ENCODE assay signal across 15 mouse cellular contexts in genomic region chr11:77371088-77371487, GRCm38 (mm10).
A peak's percentile ranks its signal among the peaks of the same experiment; 100 is the strongest.
DNase-seq lines count a peak whose midpoint lies in the region; ATAC-seq lines count a peak whose summit lies in the region.
"Had no signal": no experiment of that assay in that cellular context is flagged by ENCODE, and none has a peak within 500 bp of the region (broad histone marks: within the 10 kb centered on the region; RNA-seq: fewer than 3 reads in every experiment).

No protein-coding gene starts in this region.

- H3K9ac ChIP-seq in limb, embryonic 15.5 days = no peak overlapping the region
- H3K9ac ChIP-seq in liver, embryonic 15.5 days = no peak overlapping the region
- H3K9ac ChIP-seq: neural tube, embryonic 13.5 days had no signal

- no peaks in the 10 kb centered on the region for H3K36me3 ChIP-seq in limb, embryonic 15.5 days
- no peaks in the 10 kb centered on the region for H3K36me3 ChIP-seq in limb, embryonic 10.5 days
- no peaks in the 10 kb centered on the region for H3K36me3 ChIP-seq in liver, embryonic 15.5 days (replicated peaks)
- H3K36me3 ChIP-seq: neural tube, embryonic 13.5 days had no signal

- no peaks in the 10 kb centered on the region for H3K9me3 ChIP-seq in limb, embryonic 15.5 days
- H3K9me3 ChIP-seq in limb, embryonic 10.5 days (replicated peaks) = no peaks in the 10 kb centered on the region
- no peaks in the 10 kb centered on the region for H3K9me3 ChIP-seq in liver, embryonic 15.5 days (replicated peaks)
- H3K9me3 ChIP-seq: neural tube, embryonic 13.5 days had no signal

- H3K4me3 ChIP-seq in limb, embryonic 15.5 days = no peak overlapping the region
- no peak overlapping the region for H3K4me3 ChIP-seq in limb, embryonic 10.5 days
- H3K4me3 ChIP-seq in liver, embryonic 15.5 days (replicated peaks) = no peak overlapping the region
- H3K4me3 ChIP-seq: left cerebral cortex, adult 2 months; neural tube, embryonic 13.5 days had no signal

- no peak for DNase-seq in limb, embryonic 10.5 days (ENCODE audit: low spot score)
- DNase-seq in A20 (ENCODE audit: low read depth, low spot score) = peak; percentile 14
- DNase-seq in MEL-GATA-1-ER (ENCODE audit: extremely low read depth, low read depth) = peak; percentile 67
- DNase-seq in frontal cortex, postnatal 10 days (ENCODE audit: low spot score in 2 of 2) = no peak
- no peak for DNase-seq in cerebellum, postnatal 25 days
- DNase-seq in embryo, embryonic 9.5 days (ENCODE audit: extremely low spot score) = no peak
- DNase-seq: adrenal gland, adult 8-10 months; cerebellum, postnatal 10 days; gastrocnemius, postnatal 10 days; kidney, postnatal 25 days had no signal

- WGBS in limb, embryonic 15.5 days = 79% methylated on average over 3 of the region's 3 CpGs
- 82% methylated on average over 3 of the region's 3 CpGs for WGBS in limb, embryonic 10.5 days
- 19% methylated on average over 3 of the region's 3 CpGs for WGBS in liver, embryonic 15.5 days (ENCODE audit: insufficient replicate concordance)

- no peak overlapping the region for H3K4me2 ChIP-seq in limb, embryonic 15.5 days
- no peak overlapping the region for H3K4me2 ChIP-seq in liver, embryonic 15.5 days
- H3K4me2 ChIP-seq: neural tube, embryonic 13.5 days had no signal

- peaks cover 13% of the 10 kb centered on the region; the same call in 1 of the 2 replicates for H3K4me1 ChIP-seq in limb, embryonic 15.5 days
- H3K4me1 ChIP-seq in limb, embryonic 10.5 days = peaks cover 17% of the 10 kb centered on the region
- peaks cover 19% of the 10 kb centered on the region for H3K4me1 ChIP-seq in liver, embryonic 15.5 days (replicated peaks)
- H3K4me1 ChIP-seq: neural tube, embryonic 13.5 days had no signal

- ATAC-seq in limb, embryonic 15.5 days (ENCODE audit: insufficient number of reproducible peaks, low FRiP score, low TSS enrichment, low read depth) = no peak
- no peak for ATAC-seq in liver, embryonic 15.5 days (ENCODE audit: insufficient read depth)
- ATAC-seq: hindbrain, postnatal 0 days had no signal

- H3K27ac ChIP-seq in limb, embryonic 15.5 days = 0 out of 2 replicates have a peak overlapping the region, but pooled peaks have one; percentile 8
- no peak overlapping the region for H3K27ac ChIP-seq in limb, embryonic 10.5 days
- peak overlapping the region; percentile 26; the same call in 1 of the 2 replicates for H3K27ac ChIP-seq in liver, embryonic 15.5 days (replicated peaks)
- H3K27ac ChIP-seq: hindbrain, postnatal 0 days; neural tube, embryonic 13.5 days had no signal

- no peaks in the 10 kb centered on the region for H3K27me3 ChIP-seq in limb, embryonic 15.5 days
- no peaks in the 10 kb centered on the region for H3K27me3 ChIP-seq in limb, embryonic 10.5 days (ENCODE audit: low read depth, poor library complexity, severe bottlenecking)
- no peaks in the 10 kb centered on the region for H3K27me3 ChIP-seq in liver, embryonic 15.5 days
- H3K27me3 ChIP-seq: neural tube, embryonic 13.5 days had no signal

Comparison
In these comparisons a context has a peak if more than half of its experiments do, and no peak if none do; other contexts are left out.
1. DNase-seq: peak in A20 (single experiment) and MEL-GATA-1-ER (single experiment); none in limb, embryonic 10.5 days (single experiment), frontal cortex, postnatal 10 days (0 of 2), cerebellum, postnatal 25 days (0 of 2) and embryo, embryonic 9.5 days (single experiment).